Mouse (Mus musculus) limb, embryonic 15.5 days (tissue): ENCODE data around the gene Apbb2. TPM values are rescaled to one million over a fixed set of nuclear protein-coding genes. Genes with fewer than 3 reads are reported as not detected.

Experiments used
- ATAC-seq: fragments of 200-750 bp; cut with Nextera tagmentation; 2 replicates; pipeline ENCODE4 v1.8.0; 2017; ENCODE audit warnings: low read depth, moderate TSS enrichment; ENCODE audit not compliant: insufficient number of reproducible peaks, low FRiP score, low TSS enrichment
- H3K27ac ChIP-seq: fragments of 300-500 bp; sonication (generic); 2 replicates; pipeline ENCODE4 v1.5.1; 2015; ENCODE audit warnings: moderate library complexity, mild to moderate bottlenecking, inconsistent platforms
- H3K27me3 ChIP-seq: fragments of 300-500 bp; sonication (generic); 2 replicates; pipeline ENCODE4 v1.6.1; 2015; ENCODE audit warnings: inconsistent platforms
- H3K36me3 ChIP-seq: fragments of 300-500 bp; sonication (generic); 2 replicates; pipeline ENCODE4 v1.6.1; 2015; ENCODE audit warnings: inconsistent platforms
- H3K4me1 ChIP-seq: fragments of 300-500 bp; sonication (generic); 2 replicates; pipeline ENCODE4 v1.6.1; 2015; ENCODE audit warnings: inconsistent platforms
- H3K4me2 ChIP-seq: fragments of 300-500 bp; sonication (generic); 2 replicates; pipeline ENCODE4 v1.6.1; 2015; ENCODE audit warnings: mild to moderate bottlenecking, inconsistent platforms
- H3K4me3 ChIP-seq: fragments of 300-500 bp; sonication (generic); 2 replicates; pipeline ENCODE4 v1.5.1; 2015; ENCODE audit warnings: mild to moderate bottlenecking, inconsistent platforms
- H3K9ac ChIP-seq: fragments of 300-500 bp; sonication (generic); 2 replicates; pipeline ENCODE4 v1.6.1; 2015; ENCODE audit warnings: inconsistent platforms
- H3K9me3 ChIP-seq: fragments of 300-500 bp; sonication (generic); 2 replicates; pipeline ENCODE4 v1.6.1; 2016; ENCODE audit warnings: inconsistent platforms
- WGBS: fragments of 180-500 bp; shearing (Covaris S2); methylation state at CpG from one replicate; pipeline ENCODE4 v1.1.7; 2015; 5-methylcytosine and 5-hydroxymethylcytosine counted together
- polyA plus RNA-seq: library from polyadenylated mRNA; unstranded; fragments of >200 nt; fragmentation: Nextera tagmentation; extraction: Ambion mirVana; gene quantifications from 2 replicates; pipeline ENCODE4 v1.2.1, GENCODE M21; 2015

Apbb2 gene
- polyA plus RNA-seq, 1 experiment from 2014 or later = 43.2 TPM

- Histone ChIP-seq H3K36me3 (no peaks in the 10 kb centered on the region), H3K4me1 (peaks cover 13% of the 10 kb centered on the region; the same call in 1 of the 2 replicates), H3K27ac (no peak overlapping the region), H3K4me3 (no peak overlapping the region), H3K4me2 (no peak overlapping the region), H3K9ac (no peak overlapping the region), H3K27me3 (no peaks in the 10 kb centered on the region), H3K9me3 (no peaks in the 10 kb centered on the region)
- WGBS = 86% methylated on average over 5 of the region's 5 CpGs
- ATAC-seq = no peak
Measured at GRCm38 (mm10) chr5:66570709-66571108, 47.9 kb downstream of the Apbb2 start.

- H3K4me3 ChIP-seq = no peak overlapping the region
- peak overlapping the region; percentile 17; the same call in 1 of the 2 replicates for H3K27ac ChIP-seq
- no peak for ATAC-seq
- 55% methylated on average over 9 of the region's 9 CpGs for WGBS
- no peaks in the 10 kb centered on the region for H3K9me3 ChIP-seq
- no peaks in the 10 kb centered on the region for H3K36me3 ChIP-seq
- no peak overlapping the region for H3K9ac ChIP-seq
- H3K4me1 ChIP-seq = peaks cover 13% of the 10 kb centered on the region; the same call in 1 of the 2 replicates
- H3K27me3 ChIP-seq = no peaks in the 10 kb centered on the region
- no peak overlapping the region for H3K4me2 ChIP-seq
Measured at GRCm38 (mm10) chr5:66569141-66569801, 49.3 kb downstream of the Apbb2 start.

GRCm38 (mm10) chr5:66568002-66568401 is 50.6 kb downstream of the Apbb2 start:
- peaks cover 9% of the 10 kb centered on the region for H3K4me1 ChIP-seq
- H3K4me3 ChIP-seq = no peak overlapping the region
- no peaks in the 10 kb centered on the region for H3K27me3 ChIP-seq
- ATAC-seq = no peak
- WGBS = 67% methylated on average over 5 of the region's 5 CpGs
- no peak overlapping the region for H3K9ac ChIP-seq
- H3K9me3 ChIP-seq = no peaks in the 10 kb centered on the region
- H3K36me3 ChIP-seq = no peaks in the 10 kb centered on the region
- H3K27ac ChIP-seq = no peak overlapping the region; the same call in 1 of the 2 replicates
- no peak overlapping the region for H3K4me2 ChIP-seq

- Histone ChIP-seq H3K4me3 (no peak overlapping the region), H3K4me2 (no peak overlapping the region), H3K27ac (no peak overlapping the region), H3K4me1 (peaks cover 9% of the 10 kb centered on the region), H3K9me3 (no peaks in the 10 kb centered on the region), H3K9ac (no peak overlapping the region), H3K36me3 (no peaks in the 10 kb centered on the region), H3K27me3 (no peaks in the 10 kb centered on the region)
- no peak for ATAC-seq
- WGBS = 91% methylated on average over 6 of the region's 6 CpGs
Measured at GRCm38 (mm10) chr5:66567424-66567823, 51.2 kb downstream of the Apbb2 start.

GRCm38 (mm10) chr5:66559591-66560175 is 58.9 kb downstream of the Apbb2 start:
- no peaks in the 10 kb centered on the region for H3K9me3 ChIP-seq
- 0 out of 2 replicates have a peak, but pooled peaks have one; percentile 40 for ATAC-seq
- WGBS = 54% methylated on average over 8 of the region's 8 CpGs
- H3K27ac ChIP-seq = 0 out of 2 replicates have a peak overlapping the region, but pooled peaks have one; percentile 33
- no peak overlapping the region for H3K4me3 ChIP-seq
- H3K9ac ChIP-seq = no peak overlapping the region
- no peaks in the 10 kb centered on the region for H3K27me3 ChIP-seq
- peaks cover 24% of the 10 kb centered on the region for H3K4me1 ChIP-seq
- H3K4me2 ChIP-seq = no peak overlapping the region
- H3K36me3 ChIP-seq = no peaks in the 10 kb centered on the region

GRCm38 (mm10) chr5:66558094-66558493 is 60.5 kb downstream of the Apbb2 start:
- peaks cover 31% of the 10 kb centered on the region for H3K4me1 ChIP-seq
- no peaks in the 10 kb centered on the region for H3K9me3 ChIP-seq
- no peak overlapping the region for H3K9ac ChIP-seq
- H3K27me3 ChIP-seq = no peaks in the 10 kb centered on the region
- no peak overlapping the region for H3K4me2 ChIP-seq
- ATAC-seq = no peak
- no peaks in the 10 kb centered on the region for H3K36me3 ChIP-seq
- 65% methylated on average over 7 of the region's 7 CpGs for WGBS
- no peak overlapping the region for H3K4me3 ChIP-seq
- no peak overlapping the region for H3K27ac ChIP-seq

GRCm38 (mm10) chr5:66553933-66554332 is 64.7 kb downstream of the Apbb2 start:
- no peaks in the 10 kb centered on the region for H3K27me3 ChIP-seq
- 0 out of 2 replicates have a peak overlapping the region, but pooled peaks have one; percentile 27 for H3K27ac ChIP-seq
- no peak overlapping the region for H3K4me3 ChIP-seq
- H3K9me3 ChIP-seq = no peaks in the 10 kb centered on the region
- no peaks in the 10 kb centered on the region for H3K36me3 ChIP-seq
- H3K4me1 ChIP-seq = peaks cover 18% of the 10 kb centered on the region
- no peak overlapping the region for H3K4me2 ChIP-seq
- no peak overlapping the region for H3K9ac ChIP-seq
- ATAC-seq = no peak

- Histone ChIP-seq H3K27ac (no peak overlapping the region), H3K36me3 (0 out of 2 replicates have a peak, but pooled peaks cover under 1% of the 10 kb centered on the region), H3K4me1 (peaks cover 18% of the 10 kb centered on the region), H3K9ac (no peak overlapping the region), H3K4me2 (no peak overlapping the region), H3K4me3 (no peak overlapping the region), H3K27me3 (no peaks in the 10 kb centered on the region), H3K9me3 (no peaks in the 10 kb centered on the region)
- no peak for ATAC-seq
- WGBS = 66% methylated on average over 9 of the region's 9 CpGs
Measured at GRCm38 (mm10) chr5:66552246-66552645, 66.3 kb downstream of the Apbb2 start.

GRCm38 (mm10) chr5:66550292-66550691 is 68.3 kb downstream of the Apbb2 start:
- H3K9me3 ChIP-seq = no peaks in the 10 kb centered on the region
- no peak overlapping the region for H3K27ac ChIP-seq
- 78% methylated on average over 5 of the region's 5 CpGs for WGBS

GRCm38 (mm10) chr5:66549691-66550090 is 68.9 kb downstream of the Apbb2 start:
- Histone ChIP-seq H3K27ac (no peak overlapping the region), H3K4me1 (peaks cover 29% of the 10 kb centered on the region), H3K27me3 (no peaks in the 10 kb centered on the region), H3K4me2 (no peak overlapping the region), H3K4me3 (no peak overlapping the region), H3K36me3 (0 out of 2 replicates have a peak, but pooled peaks cover 3% of the 10 kb centered on the region), H3K9me3 (no peaks in the 10 kb centered on the region), H3K9ac (no peak overlapping the region)
- 21% methylated on average over 1 of the region's 1 CpGs for WGBS
- no peak for ATAC-seq

More at GRCm38 (mm10) chr5:66550292-66550691, 68.3 kb downstream of the Apbb2 start:
- Histone ChIP-seq H3K27me3 (no peaks in the 10 kb centered on the region), H3K4me3 (no peak overlapping the region), H3K36me3 (0 out of 2 replicates have a peak, but pooled peaks cover 3% of the 10 kb centered on the region), H3K4me1 (peaks cover 28% of the 10 kb centered on the region), H3K4me2 (no peak overlapping the region), H3K9ac (no peak overlapping the region)
- ATAC-seq = no peak

GRCm38 (mm10) chr5:66546969-66547511 is 71.5 kb downstream of the Apbb2 start:
- Histone ChIP-seq H3K9me3 (no peaks in the 10 kb centered on the region), H3K4me3 (no peak overlapping the region), H3K4me1 (peaks cover 31% of the 10 kb centered on the region), H3K9ac (no peak overlapping the region), H3K27me3 (no peaks in the 10 kb centered on the region), H3K27ac (no peak overlapping the region), H3K36me3 (0 out of 2 replicates have a peak, but pooled peaks cover 3% of the 10 kb centered on the region), H3K4me2 (no peak overlapping the region)
- no peak for ATAC-seq
- 72% methylated on average over 12 of the region's 12 CpGs for WGBS

GRCm38 (mm10) chr5:66545573-66546141 is 72.9 kb downstream of the Apbb2 start:
- WGBS = 70% methylated on average over 10 of the region's 10 CpGs
- H3K4me1 ChIP-seq = peaks cover 36% of the 10 kb centered on the region
- ATAC-seq = no peak
- no peak overlapping the region for H3K9ac ChIP-seq
- 0 out of 2 replicates have a peak, but pooled peaks cover 3% of the 10 kb centered on the region for H3K36me3 ChIP-seq
- no peaks in the 10 kb centered on the region for H3K9me3 ChIP-seq
- no peak overlapping the region for H3K4me2 ChIP-seq
- H3K4me3 ChIP-seq = no peak overlapping the region
- no peaks in the 10 kb centered on the region for H3K27me3 ChIP-seq
- H3K27ac ChIP-seq = peak overlapping the region; percentile 55
